Mouse (Mus musculus): ENCODE results near the gene Herpud2. TPM values are rescaled to one million over a fixed set of nuclear protein-coding genes. Genes with fewer than 3 reads are reported as not detected.
A peak's percentile ranks its signal among the peaks of the same experiment; 100 is the strongest.

Gene Herpud2
- total RNA-seq (2017), result 20.8 and 28.0 TPM in 2 replicates

DNA sequence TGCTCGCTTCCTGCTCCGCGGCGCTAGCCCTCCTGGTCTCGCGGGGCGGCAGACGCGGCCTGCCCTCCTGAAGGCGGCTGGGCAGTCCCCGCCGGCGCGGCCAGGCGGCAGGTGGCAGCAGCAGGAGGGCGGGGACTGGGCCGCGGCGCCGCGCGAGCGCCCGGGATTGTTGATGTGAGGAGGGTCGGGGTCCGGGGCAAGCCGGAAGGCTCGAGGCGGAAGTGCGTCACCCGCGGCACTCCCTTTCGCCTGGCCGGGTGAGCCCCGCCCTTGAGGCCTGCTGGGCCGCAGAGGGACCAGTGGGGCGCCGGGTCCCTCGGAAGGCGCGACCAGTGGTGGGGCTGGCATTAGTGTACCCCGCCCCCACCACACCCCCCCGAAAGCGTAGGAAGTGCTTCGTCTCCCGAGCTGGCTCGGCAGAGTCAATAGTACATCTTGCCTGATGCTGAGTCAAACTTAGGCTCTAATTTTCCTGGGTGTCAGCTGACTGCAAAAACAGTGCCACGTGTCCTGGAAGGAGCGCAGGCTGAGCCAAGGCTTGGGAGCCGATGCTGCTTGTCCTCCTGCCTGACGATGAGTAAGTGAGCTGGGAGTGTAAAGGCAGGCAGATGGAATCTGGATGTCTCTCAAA lies at the start of gene Herpud2:
Gene Herpud2 (minus strand): TSS at position 210 of the 631 bp plus-strand sequence.
- ATAC-seq (replicated peaks; ENCODE audit: low read depth, poor library complexity, severe bottlenecking), result peak; percentile 91

DNA sequence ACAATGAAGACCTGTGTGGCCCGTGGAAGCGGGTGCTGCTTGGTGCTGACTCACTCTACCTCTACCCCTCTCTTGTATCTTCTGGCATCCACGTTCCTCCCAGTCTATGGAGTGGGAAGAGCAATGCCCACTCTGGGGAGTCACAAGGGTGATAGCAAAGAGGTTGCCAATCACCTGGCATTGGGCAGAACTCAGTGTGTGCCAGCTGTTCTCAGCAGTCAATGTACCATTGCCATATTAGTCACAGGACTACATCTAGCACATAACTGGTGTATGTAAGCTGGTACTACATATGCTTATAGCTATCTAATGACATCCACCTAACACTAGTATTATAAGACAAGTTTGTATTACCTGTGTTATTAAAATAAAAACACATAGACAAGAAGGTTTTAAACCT lies 49.4 kb upstream of the Herpud2 start:
- ATAC-seq (replicated peaks; ENCODE audit: low read depth, poor library complexity, severe bottlenecking), result no peak

DNA sequence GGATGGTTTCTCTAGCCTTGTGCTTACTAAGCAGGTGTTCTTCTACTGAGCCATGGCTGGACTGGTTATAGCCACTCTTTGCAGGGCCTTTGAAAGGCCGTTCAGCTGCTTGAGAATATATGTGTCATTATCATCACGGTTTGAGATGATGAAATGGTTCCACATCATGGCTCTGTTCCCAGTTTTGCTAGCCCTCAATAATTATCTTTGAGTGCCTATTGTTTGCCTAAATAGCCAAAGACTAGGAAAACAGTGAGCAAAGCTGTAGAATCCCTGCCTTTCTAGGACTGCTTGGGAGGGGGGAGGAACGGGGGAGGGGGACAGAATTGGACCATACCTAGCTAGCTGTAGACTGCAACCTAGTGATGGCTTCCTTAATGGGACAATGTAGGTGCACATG lies 48.5 kb upstream of the Herpud2 start:
- no peak for ATAC-seq (replicated peaks; ENCODE audit: low read depth, poor library complexity, severe bottlenecking)

DNA sequence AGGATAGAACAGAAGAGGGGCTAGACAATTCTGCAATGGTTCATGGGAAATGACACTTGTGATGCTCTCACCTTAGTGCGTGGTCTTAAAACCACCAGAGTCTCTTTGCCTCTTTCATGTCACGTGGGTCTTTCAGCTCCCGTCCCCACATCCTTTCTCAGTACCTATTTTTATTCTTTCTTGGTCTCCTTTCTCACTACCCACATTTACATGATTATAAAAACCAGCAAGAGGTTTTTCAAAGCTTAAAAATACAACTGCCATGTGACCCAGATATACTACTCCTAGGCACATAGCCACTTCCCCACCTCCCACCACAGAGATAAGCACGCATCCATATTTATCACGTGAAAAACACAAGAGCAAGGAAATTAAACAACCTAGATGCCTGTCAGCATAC lies 45.1 kb upstream of the Herpud2 start:
- ATAC-seq (replicated peaks; ENCODE audit: low read depth, poor library complexity, severe bottlenecking), result peak; percentile 47; the same call in 1 of the 2 replicates

DNA sequence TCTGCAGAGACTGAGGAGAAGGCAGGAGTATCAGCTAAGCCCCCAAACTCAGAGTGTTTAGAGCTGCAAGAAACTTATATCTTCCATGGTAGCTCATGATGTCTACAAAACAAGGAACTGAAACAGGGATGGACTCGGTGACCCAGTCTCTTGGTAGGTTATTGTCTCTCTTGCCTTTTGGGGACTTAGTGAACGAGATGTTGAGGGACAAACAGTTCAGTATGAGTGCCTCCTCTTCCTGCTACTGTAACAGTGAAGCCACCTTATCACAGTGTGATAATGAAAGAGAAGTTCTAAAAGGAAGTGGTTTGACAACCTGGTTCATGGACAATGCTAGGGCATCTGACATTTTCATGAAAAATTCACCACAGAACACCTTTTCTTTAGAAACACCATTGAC lies 40.0 kb upstream of the Herpud2 start:
- ATAC-seq (replicated peaks; ENCODE audit: low read depth, poor library complexity, severe bottlenecking), result peak; percentile 68

DNA sequence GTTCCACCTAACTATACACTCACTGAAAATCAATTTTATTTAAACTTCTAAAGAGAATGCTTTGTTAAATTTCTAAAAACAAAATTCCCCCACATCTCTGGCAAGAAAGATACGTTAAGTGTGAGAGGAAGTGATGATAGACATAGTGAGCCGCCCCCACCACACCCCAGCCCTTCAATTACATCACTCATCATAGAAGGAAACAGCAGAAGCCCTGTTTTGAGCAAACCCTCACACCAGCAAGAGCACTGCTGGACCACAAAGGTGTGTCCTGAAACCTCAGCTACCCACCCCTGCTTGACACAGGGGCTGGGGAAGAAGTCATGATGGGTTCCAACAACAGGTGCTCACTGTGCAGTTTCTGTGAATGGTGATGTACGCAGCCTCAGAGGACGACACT lies 34.9 kb upstream of the Herpud2 start:
- peak; percentile 73 for ATAC-seq (replicated peaks; ENCODE audit: low read depth, poor library complexity, severe bottlenecking)

DNA sequence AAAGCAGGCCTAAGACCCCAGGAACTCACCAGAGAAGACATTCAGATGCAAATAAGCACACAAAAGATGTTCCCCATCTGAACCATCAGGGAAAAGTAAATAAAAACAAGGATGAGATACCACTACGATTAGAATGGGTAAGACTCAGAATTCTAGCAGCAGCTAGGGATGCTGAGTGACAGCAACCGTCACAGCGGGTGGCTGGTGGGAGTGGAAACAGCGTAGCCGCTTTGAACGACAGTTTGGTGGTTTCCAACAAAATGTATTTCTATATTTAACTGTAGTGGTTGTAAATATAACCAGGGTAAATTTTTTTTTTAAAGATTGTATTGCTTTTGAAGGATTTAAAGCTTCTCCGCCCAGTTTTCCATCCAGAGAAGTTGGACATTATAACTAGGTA lies 34.2 kb upstream of the Herpud2 start:
- ATAC-seq (replicated peaks; ENCODE audit: low read depth, poor library complexity, severe bottlenecking), result peak; percentile 80

DNA sequence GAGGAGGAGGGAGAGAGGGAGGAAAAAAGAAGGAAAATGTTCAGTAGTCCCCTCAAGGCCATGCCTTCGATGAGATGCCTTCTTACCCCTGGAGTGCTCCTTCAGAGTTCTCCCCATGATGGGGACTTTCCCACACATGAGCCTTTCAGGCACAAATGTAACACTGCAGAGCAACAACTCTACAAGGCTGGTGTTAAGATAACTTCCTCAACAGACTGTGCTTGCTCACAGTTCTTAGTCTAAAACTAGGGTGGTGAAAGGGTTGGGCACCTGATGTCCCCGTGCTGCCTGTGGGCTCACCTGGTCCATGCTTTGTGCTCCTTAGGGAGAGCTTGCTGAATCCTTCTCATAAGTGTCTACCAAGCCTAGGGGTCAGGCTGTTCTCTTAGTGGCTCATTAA lies 33.0 kb upstream of the Herpud2 start:
- no peak for ATAC-seq (replicated peaks; ENCODE audit: low read depth, poor library complexity, severe bottlenecking)

DNA sequence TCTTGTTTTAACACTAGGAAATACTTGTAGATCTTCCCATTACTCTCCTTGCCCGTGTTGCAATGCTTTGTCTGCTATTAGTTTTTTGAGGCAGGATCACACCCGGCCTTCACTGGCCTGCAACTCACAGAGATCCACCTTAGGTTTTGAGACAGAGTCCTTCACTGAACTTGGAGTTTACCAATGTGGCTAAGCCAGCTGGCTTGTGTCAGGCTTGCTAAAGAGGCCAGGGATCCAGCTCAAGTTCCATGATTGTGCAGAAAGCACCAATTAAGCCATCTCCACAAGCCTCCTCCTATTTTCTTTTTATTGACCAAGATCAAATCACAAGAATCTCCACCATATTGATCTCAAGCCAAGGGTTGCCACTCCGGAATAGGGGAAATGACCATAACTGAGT lies 26.4 kb upstream of the Herpud2 start:
- ATAC-seq (replicated peaks; ENCODE audit: low read depth, poor library complexity, severe bottlenecking), result no peak

DNA sequence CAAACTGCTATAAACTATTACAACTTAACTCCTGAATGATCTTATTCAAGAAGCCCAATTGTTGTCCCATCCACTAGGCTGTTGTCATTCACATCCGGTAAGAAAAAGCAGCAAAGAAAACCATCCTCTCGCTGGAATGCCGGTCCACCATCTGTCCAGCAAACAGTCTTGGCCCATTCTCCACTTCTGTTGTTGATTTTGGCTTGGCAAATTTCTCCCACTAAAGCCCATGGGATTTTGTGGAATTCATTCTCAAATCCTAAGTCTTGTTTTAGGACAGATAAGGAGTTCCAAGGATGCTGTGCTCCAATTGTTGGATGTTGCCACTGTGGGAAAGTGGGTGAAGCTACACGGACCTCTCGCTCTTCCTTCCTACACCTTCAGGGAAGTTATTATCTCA lies 25.6 kb upstream of the Herpud2 start:
- no peak for ATAC-seq (replicated peaks; ENCODE audit: low read depth, poor library complexity, severe bottlenecking)

DNA sequence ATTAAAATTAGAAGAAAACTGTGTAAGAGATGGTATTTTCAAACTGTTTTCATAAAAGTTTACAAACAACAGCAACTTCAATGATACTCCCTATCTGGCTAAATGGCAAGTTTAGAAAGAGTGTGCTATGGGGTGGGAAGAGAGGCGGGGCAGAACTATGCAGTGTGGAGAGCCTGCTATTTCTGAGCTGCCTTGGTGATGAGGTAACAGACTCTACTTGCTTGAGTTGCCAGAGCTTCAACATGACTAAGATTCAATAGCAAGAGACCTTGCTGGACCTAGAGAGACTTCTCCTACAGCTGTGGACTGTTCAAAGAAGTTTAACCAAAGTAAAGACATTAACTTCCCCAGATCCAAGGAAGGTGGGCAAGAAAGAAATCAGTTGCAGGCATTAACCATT lies 24.9 kb upstream of the Herpud2 start:
- ATAC-seq (replicated peaks; ENCODE audit: low read depth, poor library complexity, severe bottlenecking), result no peak

DNA sequence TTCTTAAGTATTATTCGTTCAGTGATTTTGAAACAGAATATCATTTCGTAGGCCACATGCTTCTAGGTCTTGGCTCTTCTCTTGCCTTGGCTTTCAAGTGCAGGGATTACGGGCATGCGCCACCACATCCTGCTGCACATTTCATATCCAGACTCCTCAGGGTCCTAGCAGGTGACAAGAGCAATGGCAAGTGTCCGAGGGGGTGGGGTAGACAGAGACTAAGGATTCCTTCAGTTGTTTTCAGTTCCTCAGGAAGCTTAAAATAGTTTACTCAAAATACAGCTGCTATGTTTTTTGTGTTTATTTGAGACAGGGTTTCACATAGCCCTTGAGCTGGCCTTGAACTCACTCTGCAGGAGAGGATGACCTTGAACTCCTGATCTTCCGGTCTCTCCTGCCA lies 24.4 kb upstream of the Herpud2 start:
- ATAC-seq (replicated peaks; ENCODE audit: low read depth, poor library complexity, severe bottlenecking), result no peak

DNA sequence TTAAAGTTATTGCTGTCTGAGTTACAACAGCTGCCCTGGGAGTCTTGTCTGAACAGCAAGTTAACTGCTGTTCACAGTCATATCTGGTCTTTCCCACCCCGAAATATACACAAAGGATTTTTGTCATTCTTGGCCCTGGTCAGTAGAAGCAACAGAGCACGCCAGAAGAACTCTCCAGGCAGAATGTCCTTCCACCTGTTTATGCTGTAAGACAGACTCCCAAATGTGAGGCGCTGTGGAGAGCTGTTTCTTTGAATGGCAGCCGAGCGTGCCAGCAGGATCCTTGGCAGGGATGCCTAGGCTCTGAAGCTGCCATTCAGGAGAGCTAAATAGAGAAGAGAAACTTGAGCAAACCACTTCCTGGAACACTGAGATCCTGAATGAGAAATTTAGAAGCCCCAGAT lies 23.4 kb upstream of the Herpud2 start:
- ATAC-seq (replicated peaks; ENCODE audit: low read depth, poor library complexity, severe bottlenecking), result peak; percentile 39

DNA sequence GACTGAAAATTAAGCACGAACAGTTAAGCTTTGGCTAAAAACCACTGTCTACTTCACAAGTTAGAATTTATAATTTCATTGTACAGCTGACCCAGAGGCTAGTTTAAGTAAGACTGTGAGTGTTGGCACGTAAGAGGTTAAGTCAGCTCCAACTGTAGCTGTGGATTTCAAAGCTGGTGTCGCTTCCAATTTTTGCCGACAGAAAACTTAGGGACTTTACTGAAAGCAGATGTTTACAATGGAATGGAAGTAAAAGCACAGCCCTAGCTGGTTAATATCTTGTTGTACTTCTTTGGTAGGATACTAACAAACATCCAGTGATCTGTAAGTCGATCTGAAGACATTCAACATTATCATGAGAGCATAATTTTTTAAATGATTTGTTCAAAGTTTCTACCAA lies 23.0 kb upstream of the Herpud2 start:
- ATAC-seq (replicated peaks; ENCODE audit: low read depth, poor library complexity, severe bottlenecking), result no peak

DNA sequence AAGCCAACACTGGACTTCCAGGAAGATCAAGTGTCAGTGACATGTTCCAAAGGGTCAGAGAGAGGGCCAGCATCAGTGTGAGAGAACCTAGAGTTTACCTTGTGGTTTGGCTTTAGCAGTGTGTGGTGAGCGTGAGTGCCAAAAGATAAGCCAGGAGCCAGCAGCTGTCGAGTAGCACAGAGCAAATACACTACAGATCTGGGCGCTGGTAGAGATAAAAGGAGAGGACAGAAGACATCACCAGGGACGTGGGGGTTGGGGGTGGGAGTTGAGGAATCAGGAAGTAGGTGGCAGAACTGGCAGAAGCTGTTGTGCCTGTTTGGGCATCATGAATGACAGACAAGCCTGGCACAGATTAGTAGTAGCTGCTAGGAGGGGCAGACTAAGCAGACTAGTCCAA lies 21.6 kb upstream of the Herpud2 start:
- peak; percentile 93 for ATAC-seq (replicated peaks; ENCODE audit: low read depth, poor library complexity, severe bottlenecking)

DNA sequence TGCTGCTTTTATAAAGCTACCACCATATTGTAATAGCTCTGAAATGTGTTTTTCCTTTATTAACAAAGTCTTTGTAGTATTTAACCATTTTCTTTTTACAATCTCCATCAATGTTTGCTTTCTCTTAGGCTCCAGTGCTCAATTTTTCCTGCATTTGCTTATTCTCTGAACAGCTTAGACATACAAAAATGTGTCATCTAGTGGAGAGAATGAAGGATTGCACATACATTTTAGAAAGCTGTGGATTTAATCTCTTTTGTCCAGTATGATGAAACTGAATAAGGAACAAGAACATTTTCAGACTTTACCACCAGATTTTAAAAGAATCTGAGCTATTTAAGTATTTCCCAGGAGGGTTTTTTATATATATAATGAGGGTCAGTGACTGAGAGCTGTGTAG lies 18.0 kb upstream of the Herpud2 start:
- ATAC-seq (replicated peaks; ENCODE audit: low read depth, poor library complexity, severe bottlenecking), result no peak

DNA sequence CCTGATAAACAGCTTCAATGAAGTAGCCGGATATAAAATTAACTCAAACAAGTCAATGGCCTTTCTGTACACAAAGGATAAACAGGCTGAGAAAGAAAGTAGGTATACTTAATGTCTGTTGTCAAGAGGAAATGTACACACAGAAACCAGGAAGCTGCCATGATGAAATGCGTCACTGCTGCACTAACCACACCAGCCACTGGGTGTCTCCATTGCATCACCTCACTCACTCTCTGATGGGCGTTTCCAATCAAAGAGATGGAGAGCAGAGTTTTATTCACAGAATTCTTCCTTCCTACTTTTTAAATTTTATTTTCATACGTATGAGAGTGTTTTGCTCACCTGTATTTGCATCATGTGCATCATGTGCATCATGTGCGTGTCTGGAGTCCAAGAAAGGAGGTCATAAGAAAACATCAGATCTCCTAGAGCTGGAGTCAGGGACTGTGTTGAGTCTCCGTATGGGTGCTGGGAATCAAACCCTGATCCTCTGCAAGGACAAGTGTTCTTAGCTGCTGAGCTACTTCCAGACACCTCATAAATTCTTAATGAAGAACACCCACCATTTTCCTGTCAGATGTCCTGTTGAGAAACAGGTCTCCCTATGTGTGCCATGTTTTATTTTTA lies 16.0 kb upstream of the Herpud2 start:
- ATAC-seq (replicated peaks; ENCODE audit: low read depth, poor library complexity, severe bottlenecking), result peak; percentile 100

DNA sequence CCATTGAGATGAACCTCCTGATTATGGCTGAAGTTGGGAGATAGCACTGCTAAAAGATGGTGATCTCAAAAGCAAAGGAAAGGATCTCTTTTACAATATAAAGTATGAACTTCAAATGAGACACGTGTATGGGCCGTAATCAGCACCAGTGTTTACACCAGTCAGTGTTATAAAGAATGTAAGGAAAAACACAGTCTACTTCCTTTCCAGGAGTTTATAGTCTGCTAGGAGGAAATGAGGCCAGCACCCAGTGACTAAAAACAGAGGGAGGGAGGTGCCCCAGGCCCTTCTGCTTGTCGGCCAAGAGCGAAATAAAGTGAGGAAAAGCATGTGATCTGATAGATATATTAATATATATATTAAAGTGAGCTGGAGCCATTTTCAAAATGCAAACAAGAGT lies 6.6 kb upstream of the Herpud2 start:
- no peak for ATAC-seq (replicated peaks; ENCODE audit: low read depth, poor library complexity, severe bottlenecking)

DNA sequence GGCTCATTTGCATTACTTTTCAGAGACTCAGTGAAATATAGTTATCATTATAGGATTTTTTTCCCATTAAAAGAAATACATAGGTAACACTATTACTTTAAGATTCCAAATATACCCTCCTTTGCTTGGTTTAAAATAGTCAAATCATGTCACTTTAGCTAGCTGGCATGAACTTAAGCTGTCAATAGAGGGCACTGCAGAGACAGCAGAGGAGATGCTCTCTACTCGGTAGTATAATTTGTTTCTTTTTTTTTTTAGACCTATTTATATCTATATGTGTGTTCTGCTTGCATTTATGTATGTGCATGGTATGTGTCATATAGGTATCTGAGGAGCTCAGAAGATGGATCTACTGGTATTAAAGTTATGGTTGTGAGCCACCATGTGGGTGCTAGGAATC lies 4.8 kb upstream of the Herpud2 start:
- ATAC-seq (replicated peaks; ENCODE audit: low read depth, poor library complexity, severe bottlenecking), result 0 out of 2 replicates have a peak, but pooled peaks have one; percentile 23

DNA sequence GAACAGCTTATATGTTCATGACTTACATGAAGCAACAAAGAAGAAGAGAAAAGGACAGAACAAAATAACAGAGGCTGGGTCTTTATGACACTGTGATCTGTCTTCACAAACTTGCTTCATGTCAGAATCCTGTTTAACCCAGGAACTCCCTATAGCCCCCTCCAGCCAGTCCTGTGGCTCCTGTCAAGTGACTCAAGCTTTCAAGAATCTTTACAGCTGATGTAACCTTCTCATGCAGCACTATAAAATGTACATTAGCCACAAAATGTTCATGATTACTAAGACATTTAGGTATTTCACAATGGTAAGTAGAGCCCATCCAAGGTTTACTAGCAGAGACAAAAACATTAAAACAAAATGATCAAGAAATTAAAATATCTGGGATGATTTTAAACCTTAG lies 1.4 kb upstream of the Herpud2 start:
- no peak for ATAC-seq (replicated peaks; ENCODE audit: low read depth, poor library complexity, severe bottlenecking)

DNA sequence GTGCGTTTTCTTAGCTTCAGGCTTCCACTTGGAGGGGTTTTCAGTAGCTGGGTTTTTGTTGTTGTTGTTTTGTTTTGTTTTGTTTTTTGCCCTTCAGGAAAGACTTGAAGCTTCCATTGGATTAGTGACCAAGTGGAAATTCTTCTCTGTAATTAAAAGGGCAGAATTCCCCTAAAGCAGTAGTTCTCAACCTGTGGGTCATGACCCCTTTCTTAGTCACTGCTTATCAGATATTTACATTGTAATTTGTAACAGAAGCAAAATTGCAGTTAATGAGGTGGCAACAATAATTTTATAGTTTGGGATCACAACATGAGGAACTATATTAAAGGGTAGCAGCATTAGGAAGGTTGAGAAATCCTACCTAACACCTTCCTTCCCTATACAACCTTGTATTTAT lies 837 bp upstream of the Herpud2 start:
- ATAC-seq (replicated peaks; ENCODE audit: low read depth, poor library complexity, severe bottlenecking), result no peak

Data from common myeloid progenitor, adult 5-6 weeks (primary cell).